Mouse (Mus musculus) gastrocnemius, postnatal 10 days (tissue): ENCODE results near the gene Ctnnd1. TPM values are rescaled to one million over a fixed set of nuclear protein-coding genes. Genes with fewer than 3 reads are reported as not detected.

Experiments
- DNase-seq: peaks from one replicate; pipeline ENCODE4 v3.0.0; 2021; ENCODE audit warnings: mixed read lengths
- total RNA-seq, 2 experiments: library from RNA; stranded (reverse); gene quantifications; 2 replicates each; pipeline ENCODE4 v1.2.3; 2021

Gene Ctnnd1
- total RNA-seq, 2 experiments from 2014 or later, result 54.4 to 68.8 TPM

DNA sequence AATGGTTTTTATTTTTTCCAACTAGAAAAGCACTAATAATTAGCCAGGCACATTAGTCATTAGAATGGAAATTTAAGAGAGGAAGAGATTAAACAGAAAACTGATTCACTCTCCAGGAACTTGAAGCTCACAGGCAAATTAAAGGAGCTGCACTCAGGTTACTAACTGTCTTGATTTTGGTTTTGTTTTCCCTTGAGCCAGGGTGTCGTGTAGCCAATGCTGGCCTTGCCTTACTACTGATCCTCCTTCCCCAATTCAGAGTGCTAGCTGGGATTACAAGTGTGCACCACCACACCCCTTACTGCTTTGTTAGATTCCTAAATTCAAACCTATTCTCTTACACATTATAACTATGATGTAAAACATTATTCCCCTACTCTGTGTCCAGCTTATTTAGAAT, 42.7 kb downstream of the Ctnnd1 start:
- no peak for DNase-seq

DNA sequence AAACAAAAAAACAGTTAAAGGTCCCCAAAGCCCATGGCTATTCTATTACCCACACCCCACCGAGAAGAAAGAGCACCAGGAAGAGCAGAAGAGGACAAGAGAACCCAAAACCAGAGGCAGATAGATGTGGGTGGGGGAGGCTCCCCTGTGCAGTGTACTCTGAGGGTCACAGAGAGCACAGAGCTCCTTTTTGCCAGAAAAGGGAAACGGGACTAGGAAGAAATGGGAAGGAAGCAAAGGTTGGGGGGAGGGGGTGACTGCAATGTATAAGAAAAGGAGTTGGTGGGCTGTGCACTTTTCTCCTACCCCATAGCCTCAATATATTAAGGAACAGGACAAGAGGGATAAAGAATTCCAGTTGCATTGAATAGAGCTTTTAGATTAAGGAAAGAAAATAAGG, 49.6 kb downstream of the Ctnnd1 start:
- DNase-seq, result no peak

- DNase-seq, result no peak
These were observed 51.2 kb downstream of the Ctnnd1 start for GRCm38 (mm10) chr2:84599270-84599888.

DNA sequence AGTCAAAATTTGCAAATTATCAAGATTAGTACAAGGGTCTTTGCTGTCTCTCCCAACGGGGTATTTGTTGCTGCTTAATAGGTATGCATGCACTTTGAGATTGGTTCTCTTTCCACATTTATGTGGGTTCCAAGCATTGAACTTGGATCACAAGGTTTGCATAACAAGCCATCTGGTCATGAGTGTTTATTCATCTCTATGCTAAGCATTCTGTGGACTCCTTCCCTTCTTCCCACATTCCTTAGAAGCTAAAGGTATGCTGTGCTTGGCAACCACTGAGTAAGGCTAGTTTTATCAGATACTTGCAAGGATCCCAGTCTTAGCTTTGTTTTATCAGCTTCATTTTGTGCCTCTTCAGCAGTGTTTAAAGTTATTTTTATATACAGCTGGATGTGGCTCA, 53.4 kb downstream of the Ctnnd1 start:
- DNase-seq, result no peak

- no peak for DNase-seq
These were observed 57.8 kb downstream of the Ctnnd1 start for GRCm38 (mm10) chr2:84592801-84593200.

DNA sequence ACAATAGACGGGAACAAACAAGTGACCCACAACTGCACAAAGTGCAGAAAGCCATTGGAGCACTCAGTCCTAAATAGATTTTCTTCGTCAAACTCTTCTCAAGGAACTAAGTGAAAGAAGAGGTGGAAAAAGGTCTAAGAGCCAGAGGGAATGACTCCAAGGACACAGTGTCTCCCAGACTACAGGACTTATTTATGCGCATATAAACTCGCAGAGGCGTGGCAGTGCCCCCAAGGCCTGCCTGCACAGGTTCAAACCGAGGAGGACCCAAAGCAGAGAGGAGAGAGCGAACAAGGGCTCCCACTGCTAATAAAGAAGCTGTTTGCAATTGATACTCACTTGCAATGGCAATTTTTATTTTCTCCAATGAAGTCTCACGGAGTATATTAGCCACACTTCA, 64.9 kb downstream of the Ctnnd1 start:
- no peak for DNase-seq

DNA sequence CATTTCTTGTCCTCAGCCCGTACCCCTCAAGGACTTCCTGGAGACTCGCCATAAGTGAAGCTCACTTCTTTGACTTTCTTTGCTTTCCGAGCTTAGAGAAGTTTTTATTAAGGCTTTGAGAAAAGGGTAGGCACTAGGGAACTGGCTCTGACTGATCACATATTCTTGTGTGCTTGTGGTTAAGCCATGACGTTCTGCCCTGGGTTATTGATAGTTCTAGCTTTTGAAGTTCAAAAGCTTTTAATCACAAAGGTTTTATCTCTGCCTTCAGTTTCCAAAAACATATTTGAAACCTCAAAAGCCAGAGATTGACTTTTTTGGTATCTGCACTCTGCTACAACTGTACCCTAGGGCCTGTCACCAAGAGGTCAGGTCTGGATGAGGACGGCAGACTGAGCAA, 68.3 kb downstream of the Ctnnd1 start:
- DNase-seq, result no peak

GRCm38 (mm10) chr2:84581208-84581607, 69.4 kb downstream of the Ctnnd1 start:
- DNase-seq, result no peak

DNA sequence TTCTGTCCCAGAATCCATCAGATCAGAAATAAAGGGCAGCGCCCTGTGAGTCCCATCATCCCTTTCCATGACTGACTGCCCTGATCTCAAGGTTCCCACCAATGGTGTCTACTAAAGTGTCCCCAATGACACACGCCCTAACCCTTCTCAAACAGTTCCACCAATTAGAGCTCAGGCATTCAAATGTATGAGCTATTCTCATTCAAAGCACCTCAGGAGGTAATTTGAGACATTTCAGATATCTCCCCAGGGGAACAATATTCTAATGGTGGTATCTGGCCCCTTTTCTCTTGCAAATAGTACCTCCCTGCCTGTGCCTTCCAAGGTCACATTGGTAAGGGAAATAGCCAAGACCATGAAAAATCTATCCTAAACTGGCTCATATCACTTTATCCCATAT, 71.3 kb downstream of the Ctnnd1 start:
- no peak for DNase-seq

DNA sequence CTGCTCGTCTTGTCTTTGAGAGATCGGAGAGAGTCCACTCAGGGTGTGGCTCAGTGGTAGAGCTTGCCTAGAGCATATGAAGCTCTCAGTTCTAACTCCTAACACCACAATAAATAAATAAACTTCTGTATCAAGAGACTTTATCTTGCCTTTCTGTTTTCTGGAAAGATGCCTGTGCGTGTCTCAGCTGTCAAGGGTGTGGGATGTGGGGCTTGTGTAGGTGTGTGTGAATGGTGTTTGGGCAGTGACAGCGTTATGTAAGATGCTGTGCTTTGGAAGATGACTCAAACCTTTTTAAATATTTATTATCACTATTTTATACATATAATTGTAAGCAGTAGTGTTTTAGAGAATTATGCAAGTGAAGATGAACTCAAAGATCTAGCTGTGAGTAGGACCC, 76.4 kb downstream of the Ctnnd1 start:
- DNase-seq, result no peak

- DNase-seq, result no peak
These were observed 93.6 kb downstream of the Ctnnd1 start for GRCm38 (mm10) chr2:84556888-84557514.

DNA sequence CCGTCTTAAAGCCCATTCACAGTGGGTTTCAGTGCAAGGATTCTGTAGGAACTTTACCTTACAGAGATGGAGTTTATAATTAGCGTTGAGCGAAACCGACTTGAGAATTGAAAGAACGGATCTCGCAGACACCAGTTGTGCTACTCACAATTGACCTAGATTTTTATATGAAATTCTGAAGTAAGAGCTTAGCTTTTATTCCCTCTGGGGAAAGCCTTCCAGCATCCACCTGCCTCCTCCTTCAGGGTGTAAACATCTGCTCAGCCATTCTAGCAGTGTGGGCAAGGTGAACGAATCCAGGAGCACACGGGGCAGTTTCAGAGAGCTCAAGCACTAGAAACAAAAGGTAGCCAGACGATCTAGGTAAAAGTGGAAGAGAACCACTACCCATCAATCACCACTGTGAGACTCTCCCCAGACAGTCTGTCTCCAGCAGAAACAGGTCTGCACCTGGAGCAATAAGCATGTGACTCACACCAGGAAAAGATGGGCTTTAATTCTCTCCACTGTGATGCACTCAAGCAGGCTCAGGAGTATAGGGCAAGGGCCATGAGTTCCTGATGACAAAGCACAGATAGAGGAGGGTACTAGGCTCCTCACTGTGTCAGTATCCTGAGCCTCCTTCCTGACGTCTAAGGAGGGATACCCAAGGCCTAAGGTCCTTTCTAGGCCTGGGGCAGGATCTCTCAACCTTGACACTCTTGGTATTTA, 99.0 kb downstream of the Ctnnd1 start:
- DNase-seq, result no peak

Other genes with a start within 250 kb of the Ctnnd1 start
- 10 to 100 TPM; 24.5 to 31.6 TPM for gene Calcrl, start 225.4 kb downstream of the Ctnnd1 start, total RNA-seq
- 10 to 100 TPM; 11.3 to 13.0 TPM for gene Tfpi, start 174.0 kb downstream of the Ctnnd1 start, total RNA-seq
- gene Btbd18, start 8.3 kb upstream of the Ctnnd1 start, total RNA-seq, result under 1 TPM in 1 of 2 experiments, not detected in 1; 0.09 TPM
- 10 to 100 TPM; 25.4 to 26.7 TPM for gene Selenoh, start 20.0 kb upstream of the Ctnnd1 start, total RNA-seq
- gene Gm28635, start 27.3 kb upstream of the Ctnnd1 start, total RNA-seq, result not detected
- gene Med19, start 27.6 kb upstream of the Ctnnd1 start, total RNA-seq, result 10 to 100 TPM; 11.0 to 13.6 TPM
- gene Tmx2, start 28.4 kb upstream of the Ctnnd1 start, total RNA-seq, result 10 to 100 TPM; 50.4 to 50.7 TPM
- 10 to 100 TPM; 42.7 to 47.9 TPM for gene Zdhhc5, start 64.4 kb upstream of the Ctnnd1 start, total RNA-seq
- 1 to 10 TPM; 4.6 to 5.3 TPM for gene Clp1, start 76.6 kb upstream of the Ctnnd1 start, total RNA-seq
- 1 to 10 TPM in 1 of 2 experiments, under 1 TPM in 1; 0.49 to 1.4 TPM for gene Ypel4, start 83.3 kb upstream of the Ctnnd1 start, total RNA-seq
- gene Gm19426, start 92.9 kb upstream of the Ctnnd1 start, total RNA-seq, result 1 to 10 TPM in 1 of 2 experiments, under 1 TPM in 1; 0.77 to 1.4 TPM
- 10 to 100 TPM; 74.7 to 84.1 TPM for gene Serping1, start 124.7 kb upstream of the Ctnnd1 start, total RNA-seq
- gene Ube2l6, start 148.1 kb upstream of the Ctnnd1 start, total RNA-seq, result 10 to 100 TPM in 1 of 2 experiments, 1 to 10 TPM in 1; 7.2 to 10.0 TPM
- 10 to 100 TPM; 64.0 to 71.1 TPM for gene Smtnl1, start 171.9 kb upstream of the Ctnnd1 start, total RNA-seq
- gene Timm10, start 176.2 kb upstream of the Ctnnd1 start, total RNA-seq, result 10 to 100 TPM; 42.9 to 46.1 TPM
- 1 to 10 TPM; 6.4 to 6.7 TPM for gene Slc43a1, start 188.1 kb upstream of the Ctnnd1 start, total RNA-seq
- gene Rtn4rl2, start 235.9 kb upstream of the Ctnnd1 start, total RNA-seq, result 1 to 10 TPM; 1.0 TPM